Mouse (Mus musculus) forebrain, embryonic 10.5 days (tissue): ENCODE measurements around the gene Acer3. TPM values are rescaled to one million over a fixed set of nuclear protein-coding genes. Genes with fewer than 3 reads are reported as not detected.
"Not testable (repeated sequence)": the region's sequence is repeated elsewhere in the genome, so short reads cannot be mapped to it uniquely, and the experiment has no call there.

ENCODE experiments used
- DNase-seq: peaks from one replicate; pipeline ENCODE4 v3.0.0-alpha.2; 2017; ENCODE audit warnings: low spot score; ENCODE audit errors: extremely low spot score
- H3K27ac ChIP-seq: fragments of 300-500 bp; sonication (generic); 2 replicates; pipeline ENCODE4 v1.5.1; 2016; ENCODE audit warnings: mild to moderate bottlenecking
- H3K27me3 ChIP-seq: fragments of 300-500 bp; sonication (generic); 2 replicates; pipeline ENCODE4 v1.6.1; 2016; ENCODE audit warnings: mild to moderate bottlenecking; ENCODE audit not compliant: poor library complexity, severe bottlenecking
- H3K36me3 ChIP-seq: fragments of 300-500 bp; sonication (generic); replicated peaks from 2 replicates; pipeline ENCODE4 v1.6.1; 2016; ENCODE audit warnings: mild to moderate bottlenecking, moderate library complexity
- H3K4me1 ChIP-seq: fragments of 300-500 bp; sonication (generic); 2 replicates; pipeline ENCODE4 v1.6.1; 2016
- H3K4me3 ChIP-seq: fragments of 300-500 bp; sonication (generic); 2 replicates; pipeline ENCODE4 v1.5.1; 2016; ENCODE audit warnings: mild to moderate bottlenecking, moderate library complexity
- H3K9me3 ChIP-seq: fragments of 300-500 bp; sonication (generic); 2 replicates; pipeline ENCODE4 v1.6.1; 2016; ENCODE audit warnings: mild to moderate bottlenecking, moderate library complexity
- WGBS: fragments of 180-500 bp; shearing (Covaris S2); methylation state at CpG from one replicate; pipeline ENCODE4 v1.1.7; 2016; 5-methylcytosine and 5-hydroxymethylcytosine counted together
- polyA plus RNA-seq: library from polyadenylated mRNA; unstranded; fragments of >200 nt; fragmentation: Nextera tagmentation; extraction: Ambion mirVana; gene quantifications from 2 replicates; pipeline ENCODE4 v1.2.1, GENCODE M21; 2016

The Acer3 gene
- polyA plus RNA-seq, 1 experiment from 2014 or later: 22.4 TPM

DNA sequence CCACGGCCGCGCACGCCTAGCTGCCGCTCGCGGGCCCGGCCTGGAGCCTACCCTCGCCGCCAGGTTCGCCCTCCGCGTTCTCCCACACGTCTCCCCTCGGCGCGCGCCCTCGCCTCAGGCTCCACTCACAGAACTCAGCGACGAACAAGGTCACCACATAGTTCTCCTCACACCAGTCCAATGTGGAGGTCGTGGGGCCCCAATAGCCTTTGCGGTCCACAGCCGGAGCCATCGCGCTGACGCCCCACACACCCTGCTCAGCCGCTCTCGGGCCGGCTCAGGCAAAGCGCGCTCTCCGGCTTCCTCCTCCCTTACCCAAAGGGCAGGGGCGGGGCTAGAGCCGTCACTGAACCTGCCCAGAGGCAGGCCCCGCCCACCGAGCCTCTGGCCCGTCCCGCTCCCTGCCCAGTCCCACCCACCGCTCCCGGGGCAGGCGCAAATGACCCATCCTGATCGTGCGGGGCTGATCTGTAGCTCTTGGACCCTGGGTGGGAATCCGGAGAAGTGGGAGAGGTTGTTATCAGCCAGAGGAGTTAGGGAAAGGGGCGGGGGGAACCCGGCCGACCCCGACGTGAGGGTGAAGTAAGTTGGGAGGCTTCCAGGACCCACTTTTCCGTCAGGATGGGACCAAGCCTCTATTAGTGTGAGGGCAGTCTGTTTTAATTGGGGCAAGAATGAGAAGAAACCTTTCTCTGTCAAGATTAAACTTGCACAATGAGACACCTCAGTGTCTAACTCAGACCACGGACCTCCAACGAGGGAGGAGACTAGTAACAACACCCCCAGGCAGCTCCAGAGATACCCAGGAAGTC lies 11.6 kb downstream of the Acer3 start:
- H3K4me1 ChIP-seq: peaks cover 26% of the 10 kb centered on the region
- H3K27ac ChIP-seq: peak overlapping the region; percentile 88
- no peaks in the 10 kb centered on the region for H3K36me3 ChIP-seq
- H3K27me3 ChIP-seq: peaks cover 18% of the 10 kb centered on the region; the same call in 1 of the 2 replicates
- H3K9me3 ChIP-seq: no peaks in the 10 kb centered on the region
- H3K4me3 ChIP-seq: peak overlapping the region; percentile 86
- DNase-seq: peak; percentile 94
- under 1% methylated on average over 53 of the region's 53 CpGs for WGBS

DNA sequence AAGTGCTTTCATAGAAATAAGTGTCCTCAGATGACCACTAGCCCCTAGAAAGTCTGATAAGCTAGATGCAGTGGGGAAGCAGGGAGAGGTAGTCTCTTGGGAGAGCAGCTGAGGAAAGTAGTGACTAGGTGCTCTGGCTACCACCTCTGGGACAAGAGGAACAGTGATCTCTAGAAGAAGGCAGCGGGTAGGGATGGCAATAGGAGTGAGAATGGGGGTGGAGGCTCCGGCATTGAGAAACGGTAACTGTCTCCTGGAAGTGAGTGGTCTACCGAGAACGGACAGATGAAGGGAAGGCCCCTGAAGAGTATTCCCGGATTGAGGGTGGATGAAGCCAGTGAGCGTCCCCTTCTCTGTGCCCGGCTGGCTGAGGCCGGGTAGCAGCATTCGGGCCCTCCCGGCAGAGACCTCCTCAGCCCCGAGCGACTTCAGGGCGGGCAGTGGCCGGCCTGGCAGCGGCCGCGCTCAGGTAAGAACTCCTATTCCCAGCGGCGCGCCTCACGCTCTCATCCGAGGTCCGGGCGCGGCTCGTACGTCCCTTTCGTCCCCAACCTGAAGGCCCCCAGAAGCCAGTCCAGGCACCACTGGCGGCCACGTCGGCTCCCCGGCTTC lies 12.3 kb downstream of the Acer3 start:
- no peaks in the 10 kb centered on the region for H3K9me3 ChIP-seq
- peak overlapping the region; percentile 88 for H3K27ac ChIP-seq
- H3K27me3 ChIP-seq: peaks cover 18% of the 10 kb centered on the region; the same call in 1 of the 2 replicates
- H3K4me3 ChIP-seq: peak overlapping the region; percentile 86
- H3K36me3 ChIP-seq: no peaks in the 10 kb centered on the region
- H3K4me1 ChIP-seq: peaks cover 26% of the 10 kb centered on the region
- WGBS: under 1% methylated on average over 33 of the region's 33 CpGs
- no peak for DNase-seq

DNA sequence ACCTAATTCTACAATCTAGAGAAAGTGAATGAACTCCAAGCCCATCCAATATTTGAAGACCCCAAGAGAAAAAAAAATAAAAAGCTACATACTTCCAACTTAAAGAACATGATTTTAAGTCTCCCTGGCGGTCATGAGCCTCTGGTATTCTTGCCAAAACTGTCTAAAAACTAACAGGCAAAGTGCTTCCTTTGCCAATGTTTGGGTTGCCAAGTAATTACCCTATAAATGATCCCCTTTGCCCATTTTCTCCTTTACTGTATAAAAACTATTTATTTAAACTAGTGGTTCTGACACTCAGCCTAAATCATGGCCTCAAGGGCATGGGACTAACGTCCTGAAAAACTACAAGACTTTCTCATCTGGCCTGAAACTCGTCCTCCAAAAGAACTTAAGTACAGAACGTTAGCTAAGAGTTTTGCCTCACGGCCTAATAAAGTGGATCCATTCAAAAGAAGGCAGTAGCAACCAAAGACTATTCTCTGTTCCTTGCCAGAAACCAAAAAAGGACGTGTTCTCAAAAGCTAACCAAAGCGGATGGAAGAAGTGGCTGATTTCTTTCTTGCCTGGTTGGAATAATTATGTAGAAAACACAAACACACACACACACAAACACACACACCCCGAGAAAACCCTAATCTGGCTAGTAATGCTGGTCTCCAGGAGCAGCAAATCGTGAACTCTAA lies 12.9 kb downstream of the Acer3 start:
- DNase-seq: no peak
- no peaks in the 10 kb centered on the region for H3K36me3 ChIP-seq
- H3K27me3 ChIP-seq: peaks cover 18% of the 10 kb centered on the region; the same call in 1 of the 2 replicates
- H3K4me1 ChIP-seq: peaks cover 26% of the 10 kb centered on the region
- H3K9me3 ChIP-seq: no peaks in the 10 kb centered on the region
- 50% methylated on average over 9 of the region's 9 CpGs for WGBS
- peak overlapping the region; percentile 86 for H3K4me3 ChIP-seq
- H3K27ac ChIP-seq: 0 out of 2 replicates have a peak overlapping the region, but pooled peaks have one; percentile 88

DNA sequence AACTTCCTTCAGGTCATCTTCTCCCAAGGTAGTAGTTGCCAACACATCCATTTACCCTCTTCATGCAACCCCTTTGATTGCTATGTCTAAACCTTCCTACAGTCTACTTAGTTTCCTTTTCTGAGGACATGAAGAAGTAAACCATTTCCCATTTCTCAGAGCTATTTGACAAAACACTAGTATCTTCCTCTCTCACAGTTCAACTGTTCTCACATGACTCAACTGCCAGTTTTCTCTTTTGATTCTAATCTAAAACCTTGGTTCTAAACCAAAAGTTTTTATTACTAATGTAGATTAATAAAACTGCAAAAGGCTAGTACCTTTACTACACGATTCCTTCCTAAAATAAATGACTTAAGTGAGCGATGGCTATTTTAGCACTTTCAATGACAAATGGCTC lies 13.6 kb downstream of the Acer3 start:
- Histone ChIP-seq H3K27ac (no peak overlapping the region), H3K27me3 (peaks cover 16% of the 10 kb centered on the region; the same call in 1 of the 2 replicates), H3K9me3 (no peaks in the 10 kb centered on the region), H3K4me1 (peaks cover 21% of the 10 kb centered on the region), H3K36me3 (no peaks in the 10 kb centered on the region), H3K4me3 (no peak overlapping the region)
- WGBS: 95% methylated on average over 2 of the region's 2 CpGs
- no peak for DNase-seq

DNA sequence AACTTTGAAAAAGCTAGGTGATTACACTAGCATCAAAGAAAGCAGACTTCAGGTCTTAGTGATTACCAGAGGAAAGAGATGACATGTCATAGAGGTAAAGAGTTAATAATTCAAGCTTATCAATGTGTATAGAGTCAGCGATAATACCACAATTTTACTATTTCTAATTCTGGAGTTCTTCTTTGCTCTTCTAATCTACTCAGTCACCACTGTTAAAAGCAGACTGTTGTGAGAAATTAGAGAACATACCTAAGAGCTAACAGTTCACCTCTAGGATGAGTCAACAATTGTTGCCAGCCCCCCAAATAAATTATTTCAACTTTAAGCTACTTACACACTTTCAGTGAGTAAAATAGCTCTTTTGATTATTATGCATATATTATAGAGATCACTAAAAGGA lies 28.1 kb downstream of the Acer3 start:
- H3K27ac ChIP-seq: no peak overlapping the region
- no peaks in the 10 kb centered on the region for H3K27me3 ChIP-seq
- no peak overlapping the region for H3K4me3 ChIP-seq
- no peaks in the 10 kb centered on the region for H3K36me3 ChIP-seq
- DNase-seq: no peak
- 93% methylated on average over 1 of the region's 1 CpGs for WGBS
- H3K9me3 ChIP-seq: no peaks in the 10 kb centered on the region
- H3K4me1 ChIP-seq: no peaks in the 10 kb centered on the region

DNA sequence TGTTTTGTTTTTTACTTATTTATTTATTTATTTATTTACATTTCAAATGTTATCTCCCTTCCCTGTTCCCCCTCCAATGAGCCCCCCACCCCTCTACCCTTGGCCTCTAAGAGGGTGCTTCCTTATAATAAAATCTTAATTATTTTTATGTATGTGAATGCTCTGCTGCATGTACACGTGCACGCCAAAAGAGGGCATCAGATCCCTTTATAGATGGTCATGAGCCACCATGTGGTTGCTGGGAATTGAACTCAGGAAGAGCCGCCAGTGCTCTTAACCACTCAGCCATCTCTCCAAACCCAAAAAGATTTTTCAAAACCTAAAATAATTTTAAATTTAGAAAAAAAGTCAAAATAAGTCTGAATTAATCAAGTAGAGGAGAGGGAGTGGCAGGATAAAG lies 31.4 kb downstream of the Acer3 start:
- Histone ChIP-seq H3K27me3 (no peaks in the 10 kb centered on the region), H3K27ac (no peak overlapping the region), H3K9me3 (no peaks in the 10 kb centered on the region), H3K4me3 (no peak overlapping the region), H3K4me1 (no peaks in the 10 kb centered on the region), H3K36me3 (no peaks in the 10 kb centered on the region)
- WGBS: 36% methylated on average over 3 of the region's 3 CpGs
- DNase-seq: no peak

DNA sequence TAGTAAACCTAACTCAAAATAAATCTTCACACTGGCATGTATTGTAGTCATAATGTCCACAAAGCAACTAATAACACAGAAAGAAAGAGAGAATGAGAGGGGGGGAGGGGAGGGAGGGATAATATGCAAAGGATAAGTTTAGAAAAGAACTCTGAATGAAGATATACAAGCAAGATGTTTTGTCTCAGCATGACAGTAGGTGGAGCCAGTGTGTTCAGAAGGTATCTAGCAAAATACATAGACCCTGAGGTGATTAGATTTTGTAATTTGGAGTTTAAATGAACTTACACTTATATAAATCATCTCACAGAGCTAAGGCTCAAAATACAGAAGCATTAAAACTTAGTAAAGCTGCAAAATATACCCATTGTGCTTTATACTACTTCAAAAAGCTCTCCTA lies 44.7 kb downstream of the Acer3 start:
- DNase-seq: no peak
- Histone ChIP-seq H3K36me3 (no peaks in the 10 kb centered on the region), H3K4me1 (no peaks in the 10 kb centered on the region), H3K27me3 (no peaks in the 10 kb centered on the region), H3K9me3 (no peaks in the 10 kb centered on the region; the same call in 1 of the 2 replicates), H3K4me3 (no peak overlapping the region), H3K27ac (no peak overlapping the region)

DNA sequence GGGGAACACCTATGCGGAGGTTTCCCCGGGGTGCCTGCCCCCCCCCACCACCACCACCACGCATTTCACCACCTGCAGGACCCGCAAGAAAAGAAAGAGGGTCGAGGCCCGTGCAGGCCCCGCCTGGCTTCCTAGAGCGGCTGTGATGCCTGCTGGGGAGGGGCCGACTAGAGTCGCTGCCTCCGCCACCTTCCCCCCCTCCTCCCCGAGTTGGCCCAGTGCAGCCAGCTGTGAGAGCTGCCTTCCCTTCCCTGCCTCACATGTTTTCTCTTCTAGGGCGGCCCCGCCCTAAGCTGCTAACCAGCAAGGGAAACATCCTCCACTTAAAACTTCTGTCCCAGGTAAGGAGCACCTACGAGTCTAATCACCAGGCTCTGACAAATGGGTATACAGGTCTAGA lies 52.8 kb downstream of the Acer3 start:
- not testable (repeated sequence) for H3K27me3 ChIP-seq, H3K9me3 ChIP-seq, H3K4me1 ChIP-seq, DNase-seq, H3K36me3 ChIP-seq
- Histone ChIP-seq H3K27ac (peak overlapping the region; percentile 51; the same call in 1 of the 2 replicates), H3K4me3 (peak overlapping the region; percentile 30; the same call in 1 of the 2 replicates)
- 31% methylated on average over 15 of the region's 15 CpGs for WGBS

DNA sequence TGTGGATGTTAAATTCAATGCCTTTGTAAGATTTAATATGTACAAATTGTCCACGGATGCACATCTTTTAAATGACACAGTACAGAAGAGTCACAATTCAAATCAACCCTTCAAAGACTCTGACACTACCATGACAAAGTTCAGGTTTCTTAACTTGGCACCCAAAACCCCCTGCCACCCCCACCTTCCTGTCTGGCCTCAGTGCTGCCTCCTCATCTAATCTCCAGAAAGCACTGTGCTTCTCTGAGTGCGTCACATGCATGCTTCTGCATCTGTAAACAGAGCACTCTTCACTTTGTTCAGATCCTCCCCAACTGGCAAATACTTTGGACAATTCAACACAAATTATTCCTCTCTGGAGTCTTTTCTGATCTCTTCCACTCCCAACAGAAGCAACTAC lies 68.5 kb downstream of the Acer3 start:
- H3K4me3 ChIP-seq: no peak overlapping the region
- H3K4me1 ChIP-seq: no peaks in the 10 kb centered on the region
- H3K9me3 ChIP-seq: peaks cover 7% of the 10 kb centered on the region; the same call in 1 of the 2 replicates
- no peak for DNase-seq
- peaks cover 11% of the 10 kb centered on the region for H3K36me3 ChIP-seq
- 93% methylated on average over 2 of the region's 2 CpGs for WGBS
- no peak overlapping the region for H3K27ac ChIP-seq
- no peaks in the 10 kb centered on the region for H3K27me3 ChIP-seq

DNA sequence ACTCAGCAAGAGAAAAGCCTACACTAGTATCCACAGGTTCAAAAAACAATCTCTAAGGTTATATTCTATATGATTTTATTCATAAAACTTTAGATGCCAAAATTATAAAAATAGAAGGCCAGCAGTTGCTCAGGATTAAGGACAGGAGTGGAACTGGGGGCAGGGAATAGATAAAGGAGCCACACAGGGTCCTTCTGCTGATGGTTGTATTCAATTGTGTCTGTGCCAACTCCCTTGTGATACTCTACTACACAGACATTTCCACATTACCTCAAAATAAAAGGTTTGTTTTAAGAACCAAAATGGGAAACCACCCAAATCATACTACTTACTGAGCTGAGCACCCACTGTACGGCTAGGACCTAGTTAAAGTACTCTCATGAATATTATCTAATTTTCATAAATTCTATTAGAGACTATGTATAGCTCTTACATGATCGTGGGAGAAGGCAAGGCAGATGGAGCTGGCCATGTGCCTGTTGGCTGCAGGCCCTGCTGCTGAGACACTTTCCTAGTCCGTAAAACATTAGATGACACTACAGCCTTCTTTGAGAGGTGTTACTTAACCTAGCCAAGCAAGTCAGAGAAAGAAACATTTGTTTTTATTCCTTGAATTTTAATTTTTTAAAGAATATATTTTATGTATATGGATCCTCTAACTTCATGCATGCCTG lies 84.2 kb downstream of the Acer3 start:
- DNase-seq: no peak
- H3K4me1 ChIP-seq: no peaks in the 10 kb centered on the region
- H3K27ac ChIP-seq: no peak overlapping the region
- no peak overlapping the region for H3K4me3 ChIP-seq
- no peaks in the 10 kb centered on the region for H3K9me3 ChIP-seq
- WGBS: 91% methylated on average over 3 of the region's 3 CpGs
- H3K27me3 ChIP-seq: no peaks in the 10 kb centered on the region
- no peaks in the 10 kb centered on the region for H3K36me3 ChIP-seq

DNA sequence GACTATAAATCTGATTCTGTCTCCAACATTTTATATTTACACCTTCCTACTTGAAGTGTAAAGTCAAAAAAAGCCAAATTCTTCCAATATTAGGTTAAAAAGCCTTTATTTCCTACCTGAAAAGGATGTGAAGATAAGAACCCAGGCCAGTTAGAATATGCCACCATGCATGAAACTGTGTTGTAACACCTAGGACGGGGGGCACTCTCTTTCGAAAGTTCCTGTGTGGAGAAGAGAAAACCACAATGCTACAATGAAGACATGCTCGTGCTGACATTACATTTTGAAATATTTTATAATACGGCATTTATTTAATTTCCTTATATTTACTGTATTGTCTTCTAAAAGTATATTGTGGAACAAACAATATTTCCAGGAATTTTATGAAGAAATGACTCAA lies 97.2 kb downstream of the Acer3 start:
- DNase-seq: no peak
- Histone ChIP-seq H3K27ac (no peak overlapping the region), H3K4me1 (no peaks in the 10 kb centered on the region), H3K9me3 (no peaks in the 10 kb centered on the region), H3K27me3 (no peaks in the 10 kb centered on the region), H3K4me3 (no peak overlapping the region), H3K36me3 (peaks cover 5% of the 10 kb centered on the region; the same call in 1 of the 2 replicates)
- WGBS: 92% methylated on average over 4 of the region's 4 CpGs

DNA sequence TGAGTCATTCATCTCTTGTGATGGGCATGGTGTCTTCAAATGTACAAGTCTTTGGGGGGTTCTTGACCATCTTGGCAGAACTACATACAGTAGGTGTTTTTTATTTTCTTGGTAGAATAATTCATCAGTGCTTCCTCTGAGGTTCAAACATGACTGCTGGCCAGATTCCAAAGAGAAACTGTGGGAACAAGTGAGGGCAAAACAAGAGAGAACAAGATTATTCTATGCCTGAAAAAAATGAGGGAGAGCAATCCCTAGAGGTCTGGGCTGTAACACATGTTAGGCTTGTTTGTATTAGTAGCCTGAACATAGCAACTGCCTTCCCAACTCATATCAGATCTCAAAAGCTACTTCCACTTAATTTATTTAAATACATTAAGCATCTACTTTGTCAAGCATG lies 104.3 kb downstream of the Acer3 start:
- Histone ChIP-seq H3K4me3 (no peak overlapping the region), H3K9me3 (no peaks in the 10 kb centered on the region), H3K36me3 (peaks cover 4% of the 10 kb centered on the region; the same call in 1 of the 2 replicates), H3K27ac (no peak overlapping the region), H3K27me3 (no peaks in the 10 kb centered on the region), H3K4me1 (no peaks in the 10 kb centered on the region)
- no peak for DNase-seq
